Mouse (Mus musculus) MEL (cell line): ENCODE results near the gene Rpl12. TPM values are rescaled to one million over a fixed set of nuclear protein-coding genes. Genes with fewer than 3 reads are reported as not detected.
"Not testable (repeated sequence)": the region's sequence is repeated elsewhere in the genome, so short reads cannot be mapped to it uniquely, and the experiment has no call there.

Experiments
- DNase-seq: peaks from one replicate; pipeline ENCODE4 v3.0.0; 2011; ENCODE audit warnings: low read depth, low spot score
- H3K27ac ChIP-seq: 2 replicates; pipeline ENCODE4 v1.5.1; 2012; ENCODE audit warnings: low read depth, mild to moderate bottlenecking, control low read depth, low read length, moderate library complexity; ENCODE audit not compliant: control insufficient read depth
- H3K27me3 ChIP-seq, 2 experiments: fragments of 150-350 bp in 1 of 2; sonication (generic) in 1 of 2; 2 replicates each; pipeline ENCODE4 v1.6.1; 2012; ENCODE audit warnings: low read length in 2 of 2, mild to moderate bottlenecking in 2 of 2, improper control_type of control experiment in 1 of 2, moderate library complexity in 1 of 2; ENCODE audit not compliant: insufficient read depth in 2 of 2, control insufficient read depth in 1 of 2
- H3K36me3 ChIP-seq, 2 experiments: 2 replicates each; pipeline ENCODE4 v1.6.1; 2012 to 2014; ENCODE audit warnings: low read length in 2 of 2, improper control_type of control experiment in 1 of 2, inconsistent platforms in 1 of 2, mild to moderate bottlenecking in 1 of 2; ENCODE audit not compliant: insufficient read depth in 2 of 2, control insufficient read depth in 1 of 2
- H3K4me1 ChIP-seq, 2 experiments: fragments of 150-350 bp in 1 of 2; sonication (generic) in 1 of 2; 2 replicates each; pipeline ENCODE4 v1.6.1; 2012; ENCODE audit warnings: low read length in 2 of 2, improper control_type of control experiment in 1 of 2, mild to moderate bottlenecking in 1 of 2; ENCODE audit not compliant: insufficient read depth in 2 of 2, control insufficient read depth in 1 of 2
- H3K4me3 ChIP-seq, 2 experiments: fragments of 150-350 bp in 1 of 2; sonication (generic) in 1 of 2; 2 replicates each; pipeline ENCODE4 v1.5.1; 2012; ENCODE audit warnings: low read depth in 2 of 2, low read length in 2 of 2, mild to moderate bottlenecking in 2 of 2, moderate library complexity in 2 of 2, control low read depth in 1 of 2, improper control_type of control experiment in 1 of 2; ENCODE audit not compliant: control insufficient read depth in 1 of 2, insufficient read depth in 1 of 2
- H3K79me2 ChIP-seq: 2 replicates; pipeline ENCODE4 v1.6.1; 2012; ENCODE audit warnings: mild to moderate bottlenecking, low read length, moderate library complexity; ENCODE audit not compliant: control insufficient read depth, poor library complexity, insufficient read depth
- H3K9ac ChIP-seq: 2 replicates; pipeline ENCODE4 v1.6.1; 2012; ENCODE audit warnings: low read depth, mild to moderate bottlenecking, control low read depth, low read length, moderate library complexity; ENCODE audit not compliant: control insufficient read depth, poor library complexity, severe bottlenecking
- H3K9me3 ChIP-seq: fragments of 150-350 bp; sonication (generic); replicated peaks from 2 replicates; pipeline ENCODE4 v1.6.1; 2012; ENCODE audit warnings: mild to moderate bottlenecking, low read length, improper control_type of control experiment, moderate library complexity; ENCODE audit not compliant: insufficient read depth
- BHLHE40 ChIP-seq: IDR thresholded peaks from 2 replicates; pipeline ENCODE4 v1.6.1; 2012; ENCODE audit warnings: low read depth, mild to moderate bottlenecking, inconsistent platforms, low read length, improper control_type of control experiment, borderline replicate concordance
- CHD1 ChIP-seq: IDR thresholded peaks from 2 replicates; pipeline ENCODE4 v1.6.1; 2012; ENCODE audit warnings: low read depth, mild to moderate bottlenecking, inconsistent platforms, low read length, improper control_type of control experiment
- CHD2 ChIP-seq: IDR thresholded peaks from 2 replicates; pipeline ENCODE4 v1.6.1; 2011; ENCODE audit warnings: low read length, improper control_type of control experiment
- CTCF ChIP-seq, 3 experiments: IDR thresholded peaks in 2 of 3; conservative IDR thresholded peaks in 1 of 3; 2 replicates each; pipeline ENCODE4 v1.5.1; 2011 to 2012; ENCODE audit warnings: low read length in 3 of 3, low read depth in 2 of 3, mild to moderate bottlenecking in 2 of 3, improper control_type of control experiment in 1 of 3, inconsistent platforms in 1 of 3, mixed read lengths in 1 of 3, moderate library complexity in 1 of 3; ENCODE audit not compliant: control insufficient read depth in 1 of 3, insufficient read depth in 1 of 3, poor library complexity in 1 of 3, severe bottlenecking in 1 of 3
- E2F4 ChIP-seq: IDR thresholded peaks from 2 replicates; pipeline ENCODE4 v1.6.1; 2011; ENCODE audit warnings: low read depth, low read length, improper control_type of control experiment, borderline replicate concordance
- ELF1 ChIP-seq: IDR thresholded peaks from 2 replicates; pipeline ENCODE4 v1.6.1; 2014; ENCODE audit warnings: low read depth, mild to moderate bottlenecking, inconsistent platforms, low read length, improper control_type of control experiment, moderate library complexity
- EP300 ChIP-seq, 2 experiments: IDR thresholded peaks; 2 replicates each; pipeline ENCODE4 v1.6.1; 2011; ENCODE audit warnings: improper control_type of control experiment in 2 of 2, low read length in 2 of 2, low read depth in 1 of 2, mild to moderate bottlenecking in 1 of 2
- ETS1 ChIP-seq: IDR thresholded peaks from 2 replicates; pipeline ENCODE4 v1.6.1; 2012; ENCODE audit warnings: low read depth, mild to moderate bottlenecking, inconsistent platforms, low read length, improper control_type of control experiment, moderate library complexity
- GABPA ChIP-seq: IDR thresholded peaks from 2 replicates; pipeline ENCODE4 v1.6.1; 2012; ENCODE audit warnings: low read depth, mild to moderate bottlenecking, inconsistent platforms, low read length, improper control_type of control experiment, moderate library complexity
- GATA1 ChIP-seq: IDR thresholded peaks from 2 replicates; pipeline ENCODE4 v1.6.1; 2011; ENCODE audit warnings: low read depth, low read length, improper control_type of control experiment
- HCFC1 ChIP-seq: IDR thresholded peaks from 2 replicates; pipeline ENCODE4 v1.6.1; 2012; ENCODE audit warnings: low read depth, mild to moderate bottlenecking, inconsistent platforms, low read length, improper control_type of control experiment, moderate library complexity
- KAT2A ChIP-seq: conservative IDR thresholded peaks from 2 replicates; pipeline ENCODE4 v1.6.1; 2012; ENCODE audit warnings: low read depth, low read length, improper control_type of control experiment, inconsistent platforms
- MAFK ChIP-seq: IDR thresholded peaks from 2 replicates; pipeline ENCODE4 v1.6.1; 2011; ENCODE audit warnings: low read depth, mild to moderate bottlenecking, low read length, improper control_type of control experiment, borderline replicate concordance
- MAX ChIP-seq: IDR thresholded peaks from 2 replicates; pipeline ENCODE4 v1.6.1; 2011; ENCODE audit warnings: low read length, improper control_type of control experiment
- MAZ ChIP-seq: IDR thresholded peaks from 2 replicates; pipeline ENCODE4 v1.6.1; 2012; ENCODE audit warnings: low read depth, mild to moderate bottlenecking, inconsistent platforms, low read length, improper control_type of control experiment
- MEF2A ChIP-seq: IDR thresholded peaks from 2 replicates; pipeline ENCODE4 v1.6.1; 2014; ENCODE audit warnings: low read depth, mild to moderate bottlenecking, inconsistent platforms, low read length, improper control_type of control experiment; ENCODE audit not compliant: poor library complexity, insufficient replicate concordance, severe bottlenecking; ENCODE audit errors: extremely low read depth
- MXI1 ChIP-seq: IDR thresholded peaks from 2 replicates; pipeline ENCODE4 v1.6.1; 2011; ENCODE audit warnings: mild to moderate bottlenecking, low read depth, low read length, improper control_type of control experiment
- MYB ChIP-seq: IDR thresholded peaks from 2 replicates; pipeline ENCODE4 v1.6.1; 2011; ENCODE audit warnings: mild to moderate bottlenecking, low read depth, low read length, improper control_type of control experiment
- POLR2A ChIP-seq, 2 experiments: IDR thresholded peaks; 2 replicates each; pipeline ENCODE4 v1.6.1; 2011 to 2012; ENCODE audit warnings: low read length in 2 of 2, mild to moderate bottlenecking in 2 of 2, control low read depth in 1 of 2, improper control_type of control experiment in 1 of 2, low read depth in 1 of 2, moderate library complexity in 1 of 2; ENCODE audit not compliant: control insufficient read depth in 1 of 2, insufficient read depth in 1 of 2, poor library complexity in 1 of 2
- RAD21 ChIP-seq: IDR thresholded peaks from 2 replicates; pipeline ENCODE4 v1.6.1; 2011; ENCODE audit warnings: mild to moderate bottlenecking, low read depth, low read length, improper control_type of control experiment
- SIN3A ChIP-seq: IDR thresholded peaks from 2 replicates; pipeline ENCODE4 v1.6.1; 2012; ENCODE audit warnings: low read length, improper control_type of control experiment, inconsistent platforms
- SMC3 ChIP-seq: IDR thresholded peaks from 2 replicates; pipeline ENCODE4 v1.6.1; 2011; ENCODE audit warnings: low read depth, low read length, improper control_type of control experiment
- TAL1 ChIP-seq: IDR thresholded peaks from 2 replicates; pipeline ENCODE4 v1.6.1; 2012; ENCODE audit warnings: mild to moderate bottlenecking, inconsistent platforms, low read length, moderate library complexity, mixed read lengths
- ZKSCAN1 ChIP-seq: IDR thresholded peaks from 2 replicates; pipeline ENCODE4 v1.6.1; 2012; ENCODE audit warnings: low read depth, mild to moderate bottlenecking, inconsistent platforms, low read length, improper control_type of control experiment, moderate library complexity
- ZMIZ1 ChIP-seq: IDR thresholded peaks from 2 replicates; pipeline ENCODE4 v1.6.1; 2012; ENCODE audit warnings: low read depth, mild to moderate bottlenecking, inconsistent platforms, low read length, improper control_type of control experiment, moderate library complexity
- ZNF384 ChIP-seq: IDR thresholded peaks from 2 replicates; pipeline ENCODE4 v1.6.1; 2012; ENCODE audit warnings: low read depth, mild to moderate bottlenecking, inconsistent platforms, low read length, improper control_type of control experiment
- polyA plus RNA-seq, 2 experiments: library from polyadenylated mRNA; stranded (reverse) in 1 of 2; unstranded in 1 of 2; fragments of >175 nt in 1 of 2; fragments of >200 nt in 1 of 2; gene quantifications; 2 replicates each; pipeline versions ENCODE4 v1.2.1 to v1.2.4; 2012; ENCODE audit warnings: low replicate concordance in 2 of 2, low read depth in 1 of 2; ENCODE audit not compliant: insufficient read length in 2 of 2, insufficient read depth in 1 of 2, missing spikeins in 1 of 2
- total RNA-seq: library from RNA; depleted of rRNA; stranded (reverse); fragments of 300-350 nt; gene quantifications from 2 replicates; pipeline ENCODE4 v1.2.3, GENCODE M21; 2012

Gene Rpl12
- total and polyA plus RNA-seq, 3 experiments = 116 to 1,842 TPM; not detected in 1

- H3K4me3 ChIP-seq = no peak overlapping the region
- H3K4me1 ChIP-seq = no peaks in the 10 kb centered on the region
- no peak overlapping the region for H3K27ac ChIP-seq
- no peaks in the 10 kb centered on the region; the same call in 1 of the 2 replicates for H3K79me2 ChIP-seq
- DNase-seq = no peak
- no peaks in the 10 kb centered on the region for H3K27me3 ChIP-seq
- no peak for TF ChIP-seq SMC3
- no peak for TF ChIP-seq KAT2A
- no peak for TF ChIP-seq SIN3A
- no peak for TF ChIP-seq ZKSCAN1
- no peak for TF ChIP-seq HCFC1
- TF ChIP-seq E2F4 = no peak
- TF ChIP-seq MAZ = no peak
- TF ChIP-seq ZMIZ1 = no peak
- TF ChIP-seq EP300 (IDR thresholded peaks at IDR 0.05; ENCODE audit: low read depth in 1 of 2, low read length in 2 of 2) = no peak
- TF ChIP-seq MXI1 = no peak
- no peak for TF ChIP-seq ELF1
- TF ChIP-seq ZNF384 = no peak
- TF ChIP-seq BHLHE40 = no peak
- no peak for TF ChIP-seq MAFK
- H3K36me3 ChIP-seq = no peaks in the 10 kb centered on the region
- H3K9me3 ChIP-seq = no peaks in the 10 kb centered on the region
- no peak overlapping the region for H3K9ac ChIP-seq
These were observed 43.7 kb downstream of the Rpl12 start for GRCm38 (mm10) chr2:33005041-33005440.

GRCm38 (mm10) chr2:33009055-33009454 lies 47.7 kb downstream of the Rpl12 start:
- not testable (repeated sequence) for H3K4me1 ChIP-seq, H3K27me3 ChIP-seq, H3K36me3 ChIP-seq, H3K4me3 ChIP-seq, H3K9ac ChIP-seq, H3K79me2 ChIP-seq, H3K27ac ChIP-seq, H3K9me3 ChIP-seq
- DNase-seq = peak; percentile 32
- TF ChIP-seq SMC3 (peak; percentile 55), CTCF (IDR thresholded peaks at IDR 0.05 in 2 of 3, conservative IDR thresholded peaks at IDR 0.05 in 1 of 3; ENCODE audit: control insufficient read depth in 1 of 3, insufficient read depth in 1 of 3, low read depth in 2 of 3, low read length in 3 of 3, poor library complexity in 1 of 3, severe bottlenecking in 1 of 3) (peak; percentile 18 to 54 (median 22); a peak in 4 of 6 replicates)

GRCm38 (mm10) chr2:33014877-33015276 lies 53.5 kb downstream of the Rpl12 start:
- Histone ChIP-seq H3K36me3 (peaks cover 0 to 2% of the 10 kb centered on the region in 2 experiments; a peak in 1 of 4 replicates), H3K9ac (no peak overlapping the region), H3K27me3 (no peaks in the 10 kb centered on the region; a peak in 1 of 4 replicates), H3K4me3 (no peak overlapping the region), H3K4me1 (peaks cover 0 to 12% of the 10 kb centered on the region in 2 experiments; a peak in 2 of 4 replicates), H3K79me2 (no peaks in the 10 kb centered on the region), H3K9me3 (no peaks in the 10 kb centered on the region), H3K27ac (no peak overlapping the region)
- no peak for DNase-seq
- TF ChIP-seq TAL1 (no peak), ZKSCAN1 (no peak), ETS1 (no peak), SIN3A (no peak), POLR2A (IDR thresholded peaks at IDR 0.05; ENCODE audit: control insufficient read depth in 1 of 2, insufficient read depth in 1 of 2, low read depth in 1 of 2, low read length in 2 of 2, poor library complexity in 1 of 2) (no peak), MEF2A (no peak), GATA1 (no peak), CHD2 (no peak), GABPA (no peak), RAD21 (no peak), CHD1 (no peak), MAX (no peak), MYB (no peak)
